Mouse (Mus musculus) MEL (cell line): ENCODE data around the gene Pgm2.

Source experiments
- POLR2A ChIP-seq, 2 experiments: IDR thresholded peaks; 2 replicates each; pipeline ENCODE4 v1.6.1; 2011 to 2012; ENCODE audit warnings: low read length in 2 of 2, mild to moderate bottlenecking in 2 of 2, control low read depth in 1 of 2, improper control_type of control experiment in 1 of 2, low read depth in 1 of 2, moderate library complexity in 1 of 2; ENCODE audit not compliant: control insufficient read depth in 1 of 2, insufficient read depth in 1 of 2, poor library complexity in 1 of 2
- UBTF ChIP-seq: IDR thresholded peaks from 2 replicates; pipeline ENCODE4 v1.6.1; 2012; ENCODE audit warnings: low read depth, mild to moderate bottlenecking, inconsistent platforms, low read length, improper control_type of control experiment, moderate library complexity, borderline replicate concordance; ENCODE audit not compliant: insufficient read depth

GRCm38 (mm10) chr5:64153319-64153718 lies 60.6 kb downstream of the Pgm2 start:
- no peak for TF ChIP-seq POLR2A (IDR thresholded peaks at IDR 0.05; ENCODE audit: control insufficient read depth in 1 of 2, insufficient read depth in 1 of 2, low read depth in 1 of 2, low read length in 2 of 2, poor library complexity in 1 of 2)
- no peak for TF ChIP-seq UBTF
